Mouse (Mus musculus): Measurements from ENCODE around the gene Cdh12. TPM values are rescaled to one million over a fixed set of nuclear protein-coding genes. Genes with fewer than 3 reads are reported as not detected.
A peak's percentile ranks its signal among the peaks of the same experiment; 100 is the strongest.
"Not testable (repeated sequence)": the region's sequence is repeated elsewhere in the genome, so short reads cannot be mapped to it uniquely, and the experiment has no call there.

Cdh12 gene
- polyA plus RNA-seq, 1 experiment from 2014 or later, result 0.05 TPM

DNA sequence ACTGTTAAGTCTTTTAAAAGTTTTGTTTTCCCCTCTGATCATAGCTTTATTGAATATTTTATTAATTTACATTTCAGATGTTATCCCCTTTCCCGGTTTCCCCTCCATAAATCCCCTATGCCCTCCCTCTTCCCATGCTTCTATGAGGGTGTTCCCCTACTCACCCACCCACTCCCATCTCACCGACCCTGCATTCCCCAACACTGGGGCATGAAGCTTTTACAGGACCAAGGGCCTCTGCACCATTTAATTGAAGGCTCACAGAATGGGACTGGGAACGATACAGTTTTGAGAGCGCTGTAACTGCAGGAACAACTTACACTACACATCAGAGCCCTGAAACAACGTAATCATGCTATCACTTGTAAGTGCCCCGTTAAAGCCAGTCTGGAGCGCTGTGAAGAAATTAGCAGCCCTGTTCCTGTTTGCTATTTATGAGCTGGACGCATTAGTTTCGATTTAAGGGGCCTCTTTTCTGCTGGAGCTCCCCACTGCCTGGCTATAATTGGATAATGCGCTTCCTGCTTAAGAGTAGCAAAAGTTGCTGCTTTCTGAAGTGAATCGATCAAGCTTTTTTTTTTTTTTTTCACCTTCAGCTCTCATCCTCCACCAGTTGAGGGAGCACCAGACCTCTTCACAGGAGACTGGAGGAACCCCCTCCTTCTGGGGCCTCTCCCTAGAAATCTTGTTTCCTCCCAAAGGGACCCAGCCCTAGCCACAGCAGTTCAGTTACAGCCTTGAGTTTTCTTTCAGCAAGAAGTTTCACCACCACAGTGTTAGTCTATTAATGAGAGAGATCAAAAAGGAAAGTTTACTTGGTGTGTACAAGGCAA is 660.2 kb downstream of the Cdh12 start:
- no peak for ATAC-seq (ENCODE audit: insufficient number of reproducible peaks, insufficient read depth, low FRiP score, low read depth)
- WGBS, result 8% methylated on average over 11 of the region's 11 CpGs

DNA sequence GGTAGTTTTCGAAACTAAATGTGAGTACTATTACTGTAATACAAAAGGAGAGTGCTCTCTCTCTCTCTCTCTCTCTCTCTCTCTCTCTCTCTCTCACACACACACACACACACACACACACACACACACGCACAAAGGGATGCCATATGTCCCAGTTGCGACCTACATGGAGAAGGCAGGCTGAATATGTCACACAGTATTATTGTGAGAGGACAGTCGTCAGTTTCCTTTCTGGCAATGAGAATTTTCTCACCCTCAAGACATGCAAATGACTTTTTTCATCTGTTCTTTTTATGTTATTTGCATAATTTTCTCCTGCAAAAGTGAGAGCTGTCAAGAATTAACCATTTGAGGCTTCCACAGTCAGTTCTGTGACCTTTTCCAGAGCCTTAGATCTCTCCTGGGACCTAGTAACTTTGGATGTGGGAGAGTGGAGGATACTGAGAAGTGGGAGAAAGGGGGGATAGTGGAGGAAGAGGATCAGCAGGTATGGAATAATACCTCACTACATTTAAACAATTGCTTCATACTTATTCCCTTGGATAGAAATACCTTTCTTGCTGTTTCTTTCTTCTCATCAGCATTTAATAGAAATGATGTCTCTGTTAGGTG is 660.9 kb downstream of the Cdh12 start:
- no peak overlapping the region for H3K27ac ChIP-seq (replicated peaks in 1 of 2; ENCODE audit: control insufficient read depth in 1 of 2, insufficient read depth in 1 of 2, low read depth in 2 of 2, low read length in 2 of 2)
- no peaks in the 10 kb centered on the region for H3K9me3 ChIP-seq (ENCODE audit: control insufficient read depth, low read length)
- H3K27me3 ChIP-seq (ENCODE audit: control insufficient read depth, insufficient read depth, low read length), result no peaks in the 10 kb centered on the region; the same call in 1 of the 2 replicates
- H3K36me3 ChIP-seq (ENCODE audit: control insufficient read depth, insufficient read depth, low read length), result no peaks in the 10 kb centered on the region
- WGBS, result 87% methylated on average over 4 of the region's 4 CpGs
- no peak for ATAC-seq (ENCODE audit: insufficient number of reproducible peaks, insufficient read depth, low FRiP score, low read depth)
- H3K9ac ChIP-seq (ENCODE audit: low read length), result no peak overlapping the region
- H3K4me2 ChIP-seq (ENCODE audit: low read length), result peak overlapping the region; percentile 60; the same call in 1 of the 2 replicates
- H3K4me3 ChIP-seq (ENCODE audit: control insufficient read depth in 1 of 2, insufficient read depth in 1 of 2, low read depth in 1 of 2, low read length in 2 of 2), result 0 out of 4 replicates have a peak overlapping the region, but pooled peaks of 1 of the 2 experiments have one; percentile 41
- no peaks in the 10 kb centered on the region; a peak in 1 of 4 replicates for H3K4me1 ChIP-seq (ENCODE audit: control insufficient read depth in 2 of 2, insufficient read depth in 2 of 2, low read length in 2 of 2)

More for the DNA sequence above, 660.2 kb downstream of the Cdh12 start:
- no peaks in the 10 kb centered on the region for H3K9me3 ChIP-seq (ENCODE audit: control insufficient read depth, low read length)
- H3K4me1 ChIP-seq (ENCODE audit: control insufficient read depth in 2 of 2, insufficient read depth in 2 of 2, low read length in 2 of 2), result no peaks in the 10 kb centered on the region; a peak in 1 of 4 replicates
- H3K4me3 ChIP-seq (ENCODE audit: control insufficient read depth in 1 of 2, insufficient read depth in 1 of 2, low read depth in 1 of 2, low read length in 2 of 2), result peak overlapping the region; percentile 40 to 41
- H3K36me3 ChIP-seq (ENCODE audit: control insufficient read depth, insufficient read depth, low read length), result no peaks in the 10 kb centered on the region
- peak overlapping the region; percentile 60 for H3K4me2 ChIP-seq (ENCODE audit: low read length)
- no peak overlapping the region for H3K27ac ChIP-seq (replicated peaks in 1 of 2; ENCODE audit: control insufficient read depth in 1 of 2, insufficient read depth in 1 of 2, low read depth in 2 of 2, low read length in 2 of 2)
- peak overlapping the region; percentile 52 for H3K9ac ChIP-seq (ENCODE audit: low read length)
- H3K27me3 ChIP-seq (ENCODE audit: control insufficient read depth, insufficient read depth, low read length), result no peaks in the 10 kb centered on the region; the same call in 1 of the 2 replicates

- no peaks in the 10 kb centered on the region; the same call in 1 of the 2 replicates for H3K27me3 ChIP-seq (ENCODE audit: control insufficient read depth, insufficient read depth, low read length)
- H3K9ac ChIP-seq (ENCODE audit: low read length), result peak overlapping the region; percentile 47
- H3K4me2 ChIP-seq (ENCODE audit: low read length), result peak overlapping the region; percentile 83
- H3K9me3 ChIP-seq (ENCODE audit: control insufficient read depth, low read length), result no peaks in the 10 kb centered on the region
- H3K27ac ChIP-seq (replicated peaks in 1 of 2; ENCODE audit: control insufficient read depth in 1 of 2, insufficient read depth in 1 of 2, low read depth in 2 of 2, low read length in 2 of 2), result no peak overlapping the region
- no peaks in the 10 kb centered on the region for H3K36me3 ChIP-seq (ENCODE audit: control insufficient read depth, insufficient read depth, low read length)
- 17% methylated on average over 23 of the region's 23 CpGs for WGBS
- H3K4me3 ChIP-seq (ENCODE audit: control insufficient read depth in 1 of 2, insufficient read depth in 1 of 2, low read depth in 1 of 2, low read length in 2 of 2), result peak overlapping the region; percentile 36 to 47
- H3K4me1 ChIP-seq (ENCODE audit: control insufficient read depth in 2 of 2, insufficient read depth in 2 of 2, low read length in 2 of 2), result no peaks in the 10 kb centered on the region; a peak in 1 of 4 replicates
- no peak for ATAC-seq (ENCODE audit: insufficient number of reproducible peaks, insufficient read depth, low FRiP score, low read depth)
Observed at GRCm38 (mm10) chr15:21110874-21111603, 662.0 kb downstream of the Cdh12 start.

- ATAC-seq (ENCODE audit: insufficient number of reproducible peaks, insufficient read depth, low FRiP score, low read depth); H3K4me1 ChIP-seq (ENCODE audit: control insufficient read depth in 2 of 2, insufficient read depth in 2 of 2, low read length in 2 of 2); H3K27me3 ChIP-seq (ENCODE audit: control insufficient read depth, insufficient read depth, low read length); H3K4me3 ChIP-seq (ENCODE audit: control insufficient read depth in 1 of 2, insufficient read depth in 1 of 2, low read depth in 1 of 2, low read length in 2 of 2); H3K9me3 ChIP-seq (ENCODE audit: control insufficient read depth, low read length); H3K36me3 ChIP-seq (ENCODE audit: control insufficient read depth, insufficient read depth, low read length); H3K27ac ChIP-seq (replicated peaks in 1 of 2; ENCODE audit: control insufficient read depth in 1 of 2, insufficient read depth in 1 of 2, low read depth in 2 of 2, low read length in 2 of 2); H3K4me2 ChIP-seq (ENCODE audit: low read length); H3K9ac ChIP-seq (ENCODE audit: low read length): not testable (repeated sequence)
- no CpG with 5 or more reads among the region's 2 CpGs for WGBS
Observed at GRCm38 (mm10) chr15:21114775-21115174, 665.7 kb downstream of the Cdh12 start.

- no peak for ATAC-seq (ENCODE audit: insufficient number of reproducible peaks, insufficient read depth, low FRiP score, low read depth)
- Histone ChIP-seq H3K4me2 (ENCODE audit: low read length) (no peak overlapping the region), H3K36me3 (ENCODE audit: control insufficient read depth, insufficient read depth, low read length) (no peaks in the 10 kb centered on the region), H3K9me3 (ENCODE audit: control insufficient read depth, low read length) (no peaks in the 10 kb centered on the region), H3K4me3 (ENCODE audit: control insufficient read depth in 1 of 2, insufficient read depth in 1 of 2, low read depth in 1 of 2, low read length in 2 of 2) (no peak overlapping the region), H3K9ac (ENCODE audit: low read length) (no peak overlapping the region), H3K27ac (replicated peaks in 1 of 2; ENCODE audit: control insufficient read depth in 1 of 2, insufficient read depth in 1 of 2, low read depth in 2 of 2, low read length in 2 of 2) (no peak overlapping the region), H3K27me3 (ENCODE audit: control insufficient read depth, insufficient read depth, low read length) (no peaks in the 10 kb centered on the region), H3K4me1 (ENCODE audit: control insufficient read depth in 2 of 2, insufficient read depth in 2 of 2, low read length in 2 of 2) (no peaks in the 10 kb centered on the region)
Observed at GRCm38 (mm10) chr15:21130660-21131059, 681.6 kb downstream of the Cdh12 start.

DNA sequence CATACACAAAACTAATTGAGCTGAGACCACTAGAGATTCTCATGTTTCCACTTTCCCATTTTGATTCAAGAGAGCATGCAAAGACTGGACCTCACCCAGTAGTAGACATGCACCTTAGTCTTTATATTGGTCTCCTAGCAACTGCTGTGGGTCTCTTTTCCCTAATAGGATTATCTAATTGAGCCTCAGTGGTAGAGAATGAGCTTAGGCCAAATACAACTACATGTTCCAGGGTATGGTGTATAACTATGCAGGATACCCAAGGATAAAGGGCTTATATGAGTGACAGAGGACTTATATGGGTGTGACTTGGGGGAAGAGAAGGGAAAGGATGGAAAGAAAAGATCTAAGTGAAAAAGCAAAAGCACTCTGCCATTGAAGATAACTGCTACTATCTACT is 683.9 kb downstream of the Cdh12 start:
- Histone ChIP-seq H3K27me3 (ENCODE audit: control insufficient read depth, insufficient read depth, low read length) (no peaks in the 10 kb centered on the region), H3K9me3 (ENCODE audit: control insufficient read depth, low read length) (no peaks in the 10 kb centered on the region), H3K9ac (ENCODE audit: low read length) (no peak overlapping the region), H3K27ac (replicated peaks in 1 of 2; ENCODE audit: control insufficient read depth in 1 of 2, insufficient read depth in 1 of 2, low read depth in 2 of 2, low read length in 2 of 2) (no peak overlapping the region), H3K4me3 (ENCODE audit: control insufficient read depth in 1 of 2, insufficient read depth in 1 of 2, low read depth in 1 of 2, low read length in 2 of 2) (no peak overlapping the region), H3K4me1 (ENCODE audit: control insufficient read depth in 2 of 2, insufficient read depth in 2 of 2, low read length in 2 of 2) (no peaks in the 10 kb centered on the region), H3K36me3 (ENCODE audit: control insufficient read depth, insufficient read depth, low read length) (no peaks in the 10 kb centered on the region), H3K4me2 (ENCODE audit: low read length) (no peak overlapping the region)
- ATAC-seq (ENCODE audit: insufficient number of reproducible peaks, insufficient read depth, low FRiP score, low read depth), result no peak

GRCm38 (mm10) chr15:21146896-21147295 is 697.8 kb downstream of the Cdh12 start:
- H3K9me3 ChIP-seq (ENCODE audit: control insufficient read depth, low read length), result no peaks in the 10 kb centered on the region
- no peak overlapping the region for H3K4me3 ChIP-seq (ENCODE audit: control insufficient read depth in 1 of 2, insufficient read depth in 1 of 2, low read depth in 1 of 2, low read length in 2 of 2)
- 76% methylated on average over 4 of the region's 4 CpGs for WGBS
- no peak overlapping the region for H3K27ac ChIP-seq (replicated peaks in 1 of 2; ENCODE audit: control insufficient read depth in 1 of 2, insufficient read depth in 1 of 2, low read depth in 2 of 2, low read length in 2 of 2)
- H3K27me3 ChIP-seq (ENCODE audit: control insufficient read depth, insufficient read depth, low read length), result no peaks in the 10 kb centered on the region
- no peak for ATAC-seq (ENCODE audit: insufficient number of reproducible peaks, insufficient read depth, low FRiP score, low read depth)
- H3K36me3 ChIP-seq (ENCODE audit: control insufficient read depth, insufficient read depth, low read length), result no peaks in the 10 kb centered on the region
- no peak overlapping the region for H3K9ac ChIP-seq (ENCODE audit: low read length)
- no peak overlapping the region for H3K4me2 ChIP-seq (ENCODE audit: low read length)
- no peaks in the 10 kb centered on the region for H3K4me1 ChIP-seq (ENCODE audit: control insufficient read depth in 2 of 2, insufficient read depth in 2 of 2, low read length in 2 of 2)

All from heart, embryonic 14.5 days (tissue).